Mouse (Mus musculus) left cerebral cortex, adult 11 months (tissue): ENCODE measurements at regions not wholly inside any gene's neighbourhood (a gene's known extent, or its start where the extent isn't known, plus 50 kb on each side); places are given as distances from the start of the nearest gene placed in this dataset.

Experiments
- DNase-seq: peaks from one replicate; pipeline ENCODE4 v3.0.0; 2022; ENCODE audit warnings: low spot score

GRCm38 (mm10) chr1:186444701-186445131 lies 261.1 kb downstream of the Tgfb2 start:
- no peak for DNase-seq

DNA sequence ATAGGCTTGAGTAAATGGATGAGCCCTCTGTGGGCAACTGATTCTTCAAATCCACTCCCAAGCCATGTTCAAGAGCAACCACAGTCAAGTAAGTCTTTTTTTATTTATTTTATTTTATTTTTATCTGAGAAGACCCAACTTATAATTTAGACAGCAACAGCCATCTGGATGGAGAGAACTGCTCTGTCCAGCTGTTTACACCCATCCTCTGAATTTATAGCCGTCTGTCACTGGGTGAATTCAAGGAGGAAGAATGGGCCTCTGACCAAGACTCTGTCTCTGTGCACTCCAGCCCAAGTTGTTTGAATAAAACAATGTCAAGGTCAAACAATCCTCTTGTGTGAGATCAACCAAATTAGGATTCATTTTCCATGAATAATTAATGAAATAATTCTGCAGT lies 263.6 kb downstream of the Tgfb2 start:
- no peak for DNase-seq

DNA sequence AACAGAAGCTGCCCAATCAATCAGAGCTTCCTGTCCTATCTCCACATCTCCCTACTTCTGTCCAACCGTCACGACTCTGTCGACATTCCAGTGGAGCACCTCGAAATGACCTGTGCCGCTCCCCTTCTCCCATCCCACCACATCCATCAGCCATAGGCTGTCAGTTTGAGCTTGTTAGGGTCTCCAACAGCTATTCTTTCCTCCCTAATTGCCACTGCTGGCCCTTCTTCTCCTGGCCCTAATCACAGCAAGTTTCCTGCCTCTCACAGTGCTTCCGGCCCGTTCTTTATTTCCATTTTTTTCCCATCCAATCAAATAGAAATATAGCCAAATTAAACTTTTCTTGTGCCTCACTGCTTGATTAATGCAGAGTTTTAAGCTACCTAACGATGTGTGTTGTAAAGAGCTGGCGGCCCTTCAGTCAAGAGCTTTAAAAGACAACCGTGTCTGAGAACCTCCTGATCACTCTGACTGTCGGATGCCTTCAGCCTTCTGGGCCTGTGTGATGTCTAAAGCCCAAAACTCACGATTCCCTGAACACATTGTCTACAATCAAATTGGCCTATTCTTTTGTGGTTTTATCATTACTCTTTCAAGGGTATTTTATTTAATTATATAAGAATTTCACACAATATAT lies 270.3 kb downstream of the Tgfb2 start:
- DNase-seq = no peak

DNA sequence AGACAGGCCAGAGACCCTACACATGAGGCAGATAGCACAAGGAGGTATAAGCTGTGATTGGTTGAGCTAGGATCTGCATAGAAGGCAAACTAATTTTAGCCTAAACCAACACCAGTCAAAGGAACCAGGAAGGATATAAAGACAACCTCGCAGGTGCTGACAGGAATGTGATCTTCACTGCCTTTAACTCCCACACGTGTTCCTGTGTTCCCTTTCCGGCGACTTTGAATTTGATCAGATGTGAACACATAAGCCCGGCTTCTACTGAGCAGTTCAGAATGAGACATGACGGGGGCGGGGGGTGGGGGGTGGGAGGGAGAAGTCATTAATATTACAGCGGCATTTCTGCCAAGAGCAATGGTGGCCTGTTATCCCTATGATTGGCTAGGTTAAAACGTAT lies 271.0 kb downstream of the Tgfb2 start:
- peak; percentile 43 for DNase-seq

DNA sequence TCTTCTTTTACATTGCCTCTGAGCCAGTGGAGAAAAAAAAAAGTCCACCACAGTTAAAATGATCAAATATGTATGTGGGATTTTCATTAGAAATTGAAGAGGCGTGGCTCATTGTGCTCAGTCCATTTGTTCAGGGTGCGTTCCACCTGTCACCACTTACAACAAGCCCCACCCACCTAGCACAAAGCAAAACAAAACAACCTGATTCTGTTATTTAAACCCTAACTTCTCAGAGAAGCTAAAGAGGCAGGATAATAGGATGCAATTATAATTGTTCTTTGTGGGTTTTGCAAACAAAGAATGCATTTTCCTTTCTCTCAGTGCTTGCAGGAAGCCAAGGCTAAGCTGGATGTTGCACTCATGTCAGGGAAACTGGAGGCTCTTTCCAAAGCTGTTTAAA lies 271.8 kb downstream of the Tgfb2 start:
- DNase-seq = no peak

DNA sequence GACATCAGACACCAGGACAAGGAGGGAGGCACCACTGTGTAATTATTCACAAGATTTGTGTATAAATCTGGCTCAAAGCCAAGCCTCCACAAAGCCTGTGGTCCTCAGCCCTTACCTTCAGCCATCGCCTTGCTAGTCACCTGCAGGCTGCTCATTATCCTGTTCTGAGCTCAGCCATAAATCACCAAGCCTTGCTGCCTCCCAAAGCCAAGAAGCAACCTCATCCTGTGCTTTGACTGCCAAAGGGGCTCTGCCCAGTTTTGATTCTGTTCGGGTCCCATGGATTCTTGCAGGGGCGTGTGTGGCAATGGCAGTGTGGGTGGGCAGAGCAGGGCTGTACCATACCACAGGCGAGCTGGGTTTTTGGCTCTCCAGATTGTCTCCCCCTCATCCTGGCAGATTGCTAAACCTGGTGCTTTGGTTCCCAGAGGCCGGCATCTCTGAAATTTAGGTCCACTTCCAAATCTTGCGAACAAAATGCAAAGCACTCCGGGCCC lies 272.6 kb downstream of the Tgfb2 start:
- no peak for DNase-seq

DNA sequence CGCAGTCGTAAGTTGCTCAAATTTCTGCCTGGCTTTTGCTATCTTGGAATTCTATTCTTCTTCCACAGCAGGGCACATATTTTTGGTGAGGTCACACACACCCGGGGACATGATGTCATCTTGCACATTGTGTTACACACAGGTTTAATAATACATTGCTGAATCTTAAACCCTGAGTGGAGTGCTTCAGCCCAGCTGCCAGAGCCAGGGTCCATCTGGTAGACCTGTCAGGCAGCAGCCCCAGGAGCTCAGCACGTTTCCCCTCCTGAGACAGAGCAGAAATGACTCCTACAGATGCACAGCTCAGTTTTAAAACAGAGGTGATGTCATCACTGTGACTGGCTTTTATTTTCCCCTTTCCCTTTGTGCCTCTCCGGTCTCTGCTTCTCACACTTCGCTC lies 280.4 kb downstream of the Tgfb2 start:
- no peak for DNase-seq

- DNase-seq = no peak
Measured at GRCm38 (mm10) chr1:186424084-186424483, 281.7 kb downstream of the Tgfb2 start.

DNA sequence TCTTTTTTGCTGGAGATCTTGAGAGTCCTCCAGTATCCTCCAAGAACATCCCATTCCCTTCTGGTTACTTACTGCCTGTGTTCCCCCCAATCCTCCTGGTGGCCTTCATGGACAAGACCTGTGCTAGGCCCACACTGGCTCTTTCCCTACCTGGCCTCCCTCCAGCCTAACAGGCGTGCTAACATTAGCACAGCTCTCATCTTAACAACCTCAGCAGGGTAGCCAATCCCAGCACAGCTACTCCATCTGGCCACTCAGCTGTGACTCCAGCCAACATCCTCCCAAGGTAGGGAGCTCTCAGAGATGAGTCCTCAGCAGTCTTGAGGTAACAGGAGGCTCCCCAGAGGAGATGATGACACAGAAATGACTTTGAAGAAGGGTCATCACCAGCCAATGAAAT lies 288.7 kb downstream of the Tgfb2 start:
- DNase-seq = no peak

- no peak for DNase-seq
Measured at GRCm38 (mm10) chr1:186415321-186415720, 290.5 kb downstream of the Tgfb2 start.

- no peak for DNase-seq
Measured at GRCm38 (mm10) chr1:186413886-186414245, 291.9 kb downstream of the Tgfb2 start.

DNA sequence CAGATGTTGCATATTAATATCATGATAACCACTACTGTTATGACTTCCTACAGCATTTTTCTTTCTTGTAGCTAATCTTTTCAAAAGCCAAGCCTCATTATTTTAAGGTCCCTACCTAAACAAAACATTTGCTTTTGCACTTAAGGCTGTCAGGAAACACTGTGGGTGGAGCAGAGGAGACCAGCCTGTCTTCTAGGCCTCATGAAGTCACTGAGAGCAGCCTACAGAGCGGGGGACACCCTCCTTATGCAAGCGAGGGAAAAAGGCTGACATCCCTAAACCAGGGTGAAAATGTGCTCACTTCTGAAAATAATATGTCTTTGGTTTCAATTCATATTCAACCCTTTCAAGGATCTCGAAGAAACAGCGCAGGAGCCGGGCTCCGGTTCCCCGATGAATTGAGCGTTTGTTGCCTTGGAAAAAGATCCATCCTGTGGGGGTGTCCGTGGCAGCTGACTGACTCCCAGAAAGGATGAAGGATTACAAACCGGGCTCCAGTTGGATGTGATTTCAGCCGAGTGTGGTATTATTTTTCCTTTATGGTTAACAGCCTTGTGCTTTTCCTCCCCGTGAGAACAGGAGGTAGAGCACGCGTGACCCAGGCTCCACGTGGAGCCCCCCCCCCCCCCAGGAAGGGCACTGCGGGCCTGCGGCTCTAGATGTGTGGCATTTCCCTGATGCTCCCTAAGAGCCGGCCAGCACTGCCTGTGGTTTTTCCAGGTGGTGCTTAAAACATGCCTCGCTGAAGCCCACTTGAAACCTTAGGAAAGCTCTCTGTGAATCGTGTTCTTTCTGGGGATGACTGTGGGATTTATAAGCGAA lies 292.5 kb downstream of the Tgfb2 start:
- DNase-seq = no peak

DNA sequence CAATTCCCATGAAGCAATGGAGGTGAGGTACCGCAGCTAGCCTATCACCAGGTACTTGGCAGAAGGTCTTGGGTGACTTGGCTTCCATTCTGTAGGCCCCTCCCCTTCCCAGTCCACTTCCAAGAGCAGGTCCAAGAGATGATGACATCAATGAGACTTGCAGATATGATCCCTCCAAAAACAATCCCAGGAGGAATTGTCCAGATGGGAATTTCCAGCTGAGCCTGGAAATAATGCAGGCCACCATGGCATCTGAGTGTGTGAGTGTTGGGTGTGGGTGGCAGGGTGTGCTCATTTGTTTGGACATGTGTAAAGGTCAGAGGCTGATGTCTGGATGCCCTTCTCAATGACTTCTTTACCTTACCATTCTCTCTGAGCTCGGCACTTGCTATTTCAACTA lies 293.5 kb downstream of the Tgfb2 start:
- no peak for DNase-seq

DNA sequence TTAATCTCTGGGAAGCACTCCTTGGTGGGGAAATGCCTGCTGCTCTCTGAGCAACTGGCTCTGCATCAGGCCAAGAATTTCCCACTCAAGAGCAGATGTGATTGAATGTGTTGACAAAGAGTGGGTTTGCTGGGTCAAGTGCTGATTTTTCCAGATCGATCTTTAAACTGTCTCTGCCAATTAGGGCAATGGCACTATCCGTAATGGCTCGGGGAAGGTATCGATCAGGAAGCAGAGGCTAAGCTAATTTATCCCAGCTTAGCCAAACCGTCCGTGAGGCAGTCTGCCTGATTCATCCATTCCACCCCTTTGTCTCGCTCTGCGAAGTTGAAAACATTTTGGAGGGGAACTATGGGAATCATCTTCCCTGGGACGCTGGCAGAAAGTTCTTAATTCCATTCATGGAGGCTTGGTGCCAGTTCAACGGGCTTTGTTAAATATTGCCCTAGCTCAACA lies 291.9 kb upstream of the Lyplal1 start:
- no peak for DNase-seq

- DNase-seq = no peak
Measured at GRCm38 (mm10) chr1:186407656-186408055, 290.5 kb upstream of the Lyplal1 start.

DNA sequence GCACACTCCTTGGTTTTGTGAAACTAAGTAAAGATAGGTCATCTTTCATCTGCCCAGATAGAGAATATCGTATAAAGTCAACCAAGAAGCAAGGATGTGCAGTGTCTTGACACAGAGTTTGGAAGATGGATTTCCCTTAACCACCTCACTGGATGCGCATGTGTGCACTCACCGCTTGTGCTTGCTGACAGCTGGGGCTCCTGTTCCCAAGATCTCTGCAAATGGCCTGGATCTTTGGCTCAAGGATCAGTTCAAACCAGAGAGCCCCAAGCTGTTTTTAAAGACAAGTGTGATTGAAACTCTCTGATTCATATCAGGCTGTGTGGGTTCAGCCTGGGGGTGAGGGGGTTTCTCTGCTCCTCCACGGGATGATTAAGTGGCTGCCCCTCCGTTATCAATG lies 288.6 kb upstream of the Lyplal1 start:
- DNase-seq = no peak

GRCm38 (mm10) chr1:186399762-186400161 lies 282.7 kb upstream of the Lyplal1 start:
- no peak for DNase-seq

DNA sequence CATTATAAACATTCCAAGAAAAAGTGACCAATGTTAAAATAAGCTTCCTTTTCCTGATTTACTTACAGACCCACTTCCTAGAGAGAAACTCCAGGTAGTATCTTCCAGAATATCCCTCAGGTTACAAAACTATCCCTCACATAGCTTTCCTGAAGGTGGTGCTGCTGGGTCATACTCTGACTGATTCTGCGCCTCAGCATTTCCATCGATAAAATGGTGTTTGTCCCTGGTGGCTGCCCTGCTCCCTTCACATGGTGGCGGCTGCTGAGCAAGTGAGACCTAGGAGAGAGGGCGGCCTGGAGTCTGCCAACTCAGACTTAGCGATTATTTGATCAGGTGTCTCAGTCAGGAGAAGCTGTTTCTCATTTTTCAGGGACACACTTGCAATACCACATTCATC lies 275.9 kb upstream of the Lyplal1 start:
- DNase-seq = no peak

GRCm38 (mm10) chr1:186384440-186384839 lies 267.3 kb upstream of the Lyplal1 start:
- no peak for DNase-seq

GRCm38 (mm10) chr1:186383453-186383852 lies 266.3 kb upstream of the Lyplal1 start:
- no peak for DNase-seq

- no peak for DNase-seq
Measured at GRCm38 (mm10) chr1:186383006-186383405, 265.9 kb upstream of the Lyplal1 start.

DNA sequence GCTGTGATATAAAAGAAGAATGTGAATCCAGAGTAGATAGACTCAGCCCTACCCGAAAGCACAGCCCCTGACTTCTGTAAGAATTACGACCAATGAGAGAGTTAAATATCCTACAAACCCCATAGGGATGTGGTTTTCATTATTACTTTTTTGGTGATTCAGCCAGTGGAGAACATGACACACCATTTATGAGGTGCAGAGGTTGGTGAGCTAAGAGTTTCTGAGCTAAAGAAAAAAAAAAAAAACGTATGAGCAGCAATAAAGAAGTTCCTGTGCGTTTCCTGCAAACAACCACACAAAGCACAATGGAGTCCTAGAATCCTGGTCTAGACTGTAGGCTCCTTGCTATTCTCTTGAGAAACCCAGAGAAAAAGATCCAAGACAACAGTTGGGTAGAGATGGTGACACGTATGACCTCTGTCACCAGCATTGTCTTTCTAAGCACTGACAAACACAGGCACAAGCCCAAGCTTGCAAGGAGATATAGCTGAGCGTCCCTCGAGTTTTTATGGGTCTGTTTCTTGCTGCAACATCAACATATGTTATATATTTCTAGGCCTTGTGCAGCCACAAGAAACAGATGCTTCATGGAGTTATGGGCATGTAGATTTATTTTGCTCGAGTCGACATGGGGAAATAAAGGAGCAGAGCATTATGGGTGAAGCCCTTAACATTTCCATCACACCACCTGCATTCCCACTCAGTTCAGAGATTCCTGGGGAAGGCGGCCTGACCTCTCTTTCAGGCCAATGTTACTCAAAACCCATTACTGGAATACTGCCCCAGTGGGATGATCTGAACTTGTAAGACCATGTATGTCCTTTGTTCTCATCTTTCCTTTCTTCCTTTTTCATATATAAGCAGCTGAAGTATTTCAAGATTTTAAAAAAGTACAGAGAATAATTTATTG lies 263.1 kb upstream of the Lyplal1 start:
- no peak for DNase-seq
